Mouse (Mus musculus) urinary bladder, postnatal 4 days (tissue): Measurements from ENCODE around the gene Crybb2.

ENCODE experiments used
- DNase-seq, 2 experiments: peaks; one replicate each; pipeline ENCODE4 v3.0.0; 2021 to 2022; ENCODE audit warnings: low spot score in 2 of 2

Crybb2 gene

GRCm38 (mm10) chr5:113031201-113031754, 38.6 kb downstream of the Crybb2 start:
- no peak for DNase-seq

DNA sequence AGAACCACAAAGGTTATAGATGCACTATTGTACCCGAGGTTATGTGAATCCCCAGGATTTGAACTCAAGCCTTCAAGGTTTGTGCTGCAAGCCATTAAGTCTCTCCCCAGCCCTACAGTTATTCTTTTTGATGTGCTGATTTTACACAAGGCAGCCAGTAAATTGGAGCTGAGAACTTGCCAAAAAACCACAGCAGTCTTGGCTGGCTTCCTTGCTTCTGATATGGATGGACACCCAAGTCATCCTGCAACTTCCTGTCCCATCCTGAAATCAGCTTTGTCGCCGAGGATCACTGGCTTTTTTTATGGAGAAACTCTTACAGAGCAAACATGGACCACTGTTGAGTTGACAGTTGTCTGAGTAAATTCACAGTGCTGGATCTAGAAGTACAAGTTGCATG, 39.8 kb downstream of the Crybb2 start:
- no peak for DNase-seq

DNA sequence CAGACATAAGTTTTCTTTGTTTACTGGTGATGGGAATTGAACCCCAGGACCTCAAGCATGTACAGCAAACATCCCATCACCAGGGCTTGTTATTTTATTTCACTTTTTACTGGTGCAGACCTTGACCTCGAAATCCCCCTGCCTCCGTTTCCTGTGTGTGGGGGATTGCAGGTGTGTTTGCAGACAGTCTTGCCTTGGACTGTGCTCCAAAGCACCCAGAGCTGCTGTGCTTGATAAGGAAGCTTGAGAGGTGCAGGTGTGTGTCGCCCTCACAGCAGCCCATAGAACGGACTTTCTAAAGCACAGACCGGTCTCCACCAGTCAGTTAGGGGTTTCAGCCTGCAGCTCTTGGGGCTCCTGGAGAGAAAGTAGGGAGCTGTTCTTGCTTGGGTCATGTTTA, 43.2 kb downstream of the Crybb2 start:
- no peak for DNase-seq

- peak; percentile 39 to 70 for DNase-seq
Measured at GRCm38 (mm10) chr5:113024154-113024764, 45.7 kb downstream of the Crybb2 start.

DNA sequence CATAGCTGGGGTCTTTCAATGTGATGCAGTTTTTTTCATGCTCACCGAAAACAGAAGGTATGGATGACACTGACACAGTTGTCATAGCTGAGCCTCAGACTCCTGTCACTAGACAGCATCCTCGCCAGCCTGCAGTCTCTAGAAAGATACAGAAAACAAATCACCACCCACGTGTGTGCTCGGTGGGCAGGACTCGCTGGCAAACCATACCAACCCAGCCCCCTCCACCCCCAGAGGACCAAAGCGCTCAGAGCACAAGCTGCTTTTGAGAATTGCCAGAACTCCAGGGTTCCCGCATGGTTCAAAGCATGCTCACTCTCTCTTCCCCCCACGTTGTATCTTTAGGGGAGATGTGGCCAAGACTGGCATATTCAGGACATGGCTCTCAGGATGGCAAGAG, 51.7 kb downstream of the Crybb2 start:
- DNase-seq = no peak

DNA sequence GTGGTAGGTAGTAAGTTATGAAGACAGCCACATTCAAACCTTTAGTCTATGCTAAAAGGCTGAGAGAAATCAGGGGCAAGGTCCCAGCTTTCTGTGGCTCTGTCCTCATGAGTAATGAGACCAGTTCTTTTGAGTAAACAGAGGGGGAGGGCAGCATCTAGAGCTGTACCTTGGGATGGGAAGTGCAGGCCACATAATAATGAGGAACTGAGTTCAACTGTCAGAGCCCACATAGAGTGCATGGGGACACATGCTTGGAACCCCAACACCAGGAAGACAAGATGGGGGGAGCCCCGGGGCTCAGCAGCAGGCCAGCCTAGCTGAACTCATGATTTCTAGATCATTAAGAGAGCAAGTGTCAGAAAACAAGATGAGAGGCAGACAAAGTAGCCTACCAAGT, 52.9 kb downstream of the Crybb2 start:
- no peak for DNase-seq

DNA sequence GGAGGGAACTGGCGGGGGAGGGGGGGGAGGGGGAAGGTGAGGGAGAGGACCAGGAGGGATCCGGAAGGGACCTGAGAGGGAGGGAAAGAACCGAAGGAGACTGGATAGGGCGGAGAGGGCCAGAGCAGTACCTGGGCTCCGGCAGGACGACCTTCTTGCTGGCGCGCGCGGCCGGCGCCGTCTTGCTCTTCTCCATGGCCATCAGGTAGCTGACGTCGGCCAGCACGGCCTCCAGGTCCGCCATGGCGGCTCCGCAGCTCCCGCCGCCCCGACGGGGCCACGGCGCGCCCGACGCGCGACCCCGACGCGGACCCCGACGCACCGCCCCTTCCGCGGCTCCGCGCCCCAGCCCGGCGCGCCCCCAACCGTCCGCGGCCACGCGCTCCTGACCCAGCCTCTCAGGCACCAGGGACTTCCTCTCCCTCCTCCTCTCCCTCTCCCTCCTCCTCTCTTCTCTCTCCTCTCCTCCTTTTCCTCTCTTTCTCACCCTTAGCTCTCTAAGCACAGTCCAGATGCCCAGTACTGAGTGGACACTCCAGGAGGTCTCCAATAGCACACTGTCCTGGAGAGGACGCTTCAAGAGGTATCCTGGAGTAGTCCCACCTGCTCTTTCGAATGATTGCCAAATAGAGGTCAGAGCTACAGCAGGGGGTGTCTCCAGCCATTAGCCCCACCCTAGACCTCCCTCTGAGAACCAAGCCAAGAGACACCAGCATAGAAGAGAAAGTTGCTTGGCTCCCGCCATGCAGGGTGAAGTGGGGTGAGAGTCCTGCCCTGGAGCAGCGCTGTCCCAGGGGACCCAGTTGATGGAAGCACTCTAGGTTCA, 54.5 kb downstream of the Crybb2 start, which contains the start of gene Grk3:
Grk3 (minus strand) TSS at position 556 of the 826 bp plus-strand sequence.
- peak; percentile 58 to 67 for DNase-seq

DNA sequence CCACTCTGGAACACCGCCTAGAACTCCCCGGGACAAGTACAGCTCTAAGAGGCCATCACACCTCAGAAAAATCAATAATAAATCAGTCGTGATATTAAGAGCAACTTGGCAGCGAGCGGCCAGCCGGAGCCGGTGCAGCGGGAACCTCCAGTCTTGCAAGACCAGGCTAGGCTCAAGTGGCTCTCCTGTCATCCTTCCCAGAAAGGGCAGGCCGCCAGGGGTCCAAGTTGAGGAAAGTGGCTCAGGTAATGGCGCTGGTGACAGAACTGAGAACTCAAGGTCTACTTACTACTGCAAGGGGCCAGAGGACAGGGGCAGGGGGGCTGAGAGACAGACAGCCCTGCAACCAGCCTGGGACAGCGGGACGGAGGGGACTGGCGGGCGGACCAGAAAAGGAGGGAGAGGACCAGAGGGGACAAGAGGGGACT, 55.1 kb downstream of the Crybb2 start:
- DNase-seq = peak in 1 of 2 experiments; percentile 66

- no peak for DNase-seq
Measured at GRCm38 (mm10) chr5:113014111-113014807, 55.7 kb downstream of the Crybb2 start.

- no peak for DNase-seq
Measured at GRCm38 (mm10) chr5:113011926-113012325, 58.0 kb downstream of the Crybb2 start.

DNA sequence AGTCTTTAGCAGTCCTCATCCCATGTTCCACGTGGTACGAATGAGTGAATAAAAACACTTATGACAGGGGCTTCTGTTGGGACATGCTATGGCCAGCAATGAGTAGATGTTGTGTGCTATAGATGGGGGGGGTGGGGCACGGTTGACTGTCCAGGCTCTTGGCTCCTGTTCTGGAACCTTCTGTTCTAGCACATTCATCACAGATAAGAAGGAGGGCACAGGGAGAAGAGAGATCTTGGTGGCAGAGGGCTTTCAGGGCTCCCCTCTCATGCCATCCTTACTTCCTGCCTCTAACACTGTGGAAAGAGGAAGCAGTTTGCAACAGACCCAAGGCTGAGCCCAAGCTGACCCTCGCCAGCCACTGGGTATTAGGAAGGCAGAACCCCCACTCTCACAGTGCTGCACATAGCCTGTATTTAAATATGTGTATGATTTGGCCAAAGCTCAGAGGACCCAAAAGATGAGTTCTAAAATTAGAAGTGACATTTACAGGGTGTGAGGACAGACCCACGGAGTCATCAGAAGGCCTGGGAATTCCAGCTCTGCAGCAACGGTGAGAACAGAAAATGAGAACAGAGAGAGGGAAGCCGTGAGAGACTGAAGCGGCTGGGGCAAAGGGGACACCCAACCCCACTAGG, 60.6 kb downstream of the Crybb2 start:
- DNase-seq = no peak

GRCm38 (mm10) chr5:113008496-113008895, 61.4 kb downstream of the Crybb2 start:
- DNase-seq = no peak
